Mouse (Mus musculus) cerebellum, adult 2 months (tissue): ENCODE measurements around the gene Nelfb.

ENCODE experiments used
- CTCF ChIP-seq: fragments of 200-500 bp; IDR thresholded peaks from 2 replicates; pipeline ENCODE4 v1.5.1; 2011; ENCODE audit warnings: low read depth, mild to moderate bottlenecking, control low read depth, low read length, moderate library complexity, borderline replicate concordance; ENCODE audit not compliant: insufficient read depth
- POLR2A ChIP-seq: fragments of 200-500 bp; IDR thresholded peaks from 2 replicates; pipeline ENCODE4 v1.6.1; 2011; ENCODE audit warnings: low read length, control low read depth, borderline replicate concordance; ENCODE audit not compliant: insufficient read depth

DNA sequence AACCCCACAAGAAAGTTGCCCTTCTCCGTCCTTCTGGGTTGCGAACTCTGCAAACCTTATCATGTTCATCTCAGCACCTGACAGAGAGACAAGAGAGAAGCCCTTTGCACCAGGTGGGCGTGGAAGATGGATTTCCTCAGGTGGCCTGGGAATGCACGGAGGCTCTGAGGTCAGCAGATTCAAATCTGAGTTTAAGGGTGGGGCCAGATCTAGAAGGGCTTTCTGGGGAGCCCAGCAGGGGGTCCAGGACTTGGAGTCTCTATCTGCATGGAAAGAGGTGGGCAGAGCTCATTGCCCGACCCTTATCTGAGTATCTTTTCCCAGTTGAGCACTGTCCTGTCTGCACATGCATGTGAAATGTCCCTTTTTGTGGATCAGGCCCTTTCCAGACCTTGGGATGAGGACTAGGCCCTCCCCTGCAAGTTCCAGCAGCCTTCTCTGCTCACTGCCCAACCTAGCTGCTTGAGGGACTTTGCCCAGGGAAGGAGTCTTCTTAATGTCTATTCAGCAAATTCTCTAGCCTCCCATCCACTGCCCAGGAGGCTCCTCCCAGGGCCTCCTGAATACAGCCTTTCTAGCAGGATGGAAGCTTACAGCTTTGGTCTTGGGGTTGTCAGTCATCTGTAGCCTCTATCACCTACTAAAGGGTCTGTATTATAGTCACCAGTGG, 23.4 kb upstream of the Nelfb start:
- TF ChIP-seq POLR2A: no peak
- no peak for TF ChIP-seq CTCF
